Mouse (Mus musculus): ENCODE measurements at regions not wholly inside any gene's neighbourhood (a gene's known extent, or its start where the extent isn't known, plus 50 kb on each side); places are given as distances from the start of the nearest gene placed in this dataset.

GRCm38 (mm10) chr3:58318756-58319155 lies 95.8 kb upstream of the Tsc22d2 start:
- no peak for DNase-seq

- DNase-seq = no peak
These were observed 95.1 kb upstream of the Tsc22d2 start for GRCm38 (mm10) chr3:58319463-58319862.

DNA sequence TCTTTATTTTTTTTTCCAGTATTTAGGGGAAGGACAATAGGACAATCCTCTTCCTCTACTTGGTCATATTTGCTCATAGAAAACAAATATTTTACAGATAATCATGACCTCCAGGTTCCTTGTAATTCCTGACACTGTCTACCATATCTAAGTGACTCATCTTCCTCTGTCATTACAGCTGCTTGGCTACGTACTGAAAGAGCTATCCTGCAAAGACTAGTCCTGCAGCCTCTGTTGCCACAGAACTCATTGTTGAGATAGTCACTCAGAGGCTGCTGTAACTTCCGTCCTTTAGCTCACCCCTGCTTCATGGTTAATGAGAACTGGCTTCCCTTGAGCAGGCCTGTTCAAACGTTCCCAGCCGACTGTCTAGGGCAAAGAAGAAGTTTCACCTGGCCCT lies 93.7 kb upstream of the Tsc22d2 start:
- no peak for DNase-seq

DNA sequence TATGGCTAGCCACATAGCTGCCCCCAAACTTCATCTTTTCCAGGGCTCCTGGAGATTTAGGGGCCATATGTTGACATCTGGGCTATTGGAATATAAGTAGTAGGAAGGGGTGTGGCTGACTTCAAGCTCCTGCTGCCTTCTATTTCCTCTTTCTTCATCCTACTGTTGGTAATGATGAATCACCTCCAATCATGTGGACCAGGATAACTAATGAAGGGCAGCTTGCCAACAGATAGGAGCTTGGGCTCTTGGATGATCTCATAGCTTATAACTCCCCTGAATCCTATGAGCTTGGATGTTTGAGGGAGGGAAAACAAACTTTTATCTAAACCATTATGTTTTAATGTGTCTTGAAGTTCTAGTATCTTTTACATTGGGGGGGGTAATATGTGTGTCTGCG lies 92.2 kb upstream of the Tsc22d2 start:
- no peak for DNase-seq

GRCm38 (mm10) chr3:58327721-58328120 lies 86.8 kb upstream of the Tsc22d2 start:
- no peak for DNase-seq

GRCm38 (mm10) chr3:58330186-58330585 lies 84.3 kb upstream of the Tsc22d2 start:
- no peak for DNase-seq

DNA sequence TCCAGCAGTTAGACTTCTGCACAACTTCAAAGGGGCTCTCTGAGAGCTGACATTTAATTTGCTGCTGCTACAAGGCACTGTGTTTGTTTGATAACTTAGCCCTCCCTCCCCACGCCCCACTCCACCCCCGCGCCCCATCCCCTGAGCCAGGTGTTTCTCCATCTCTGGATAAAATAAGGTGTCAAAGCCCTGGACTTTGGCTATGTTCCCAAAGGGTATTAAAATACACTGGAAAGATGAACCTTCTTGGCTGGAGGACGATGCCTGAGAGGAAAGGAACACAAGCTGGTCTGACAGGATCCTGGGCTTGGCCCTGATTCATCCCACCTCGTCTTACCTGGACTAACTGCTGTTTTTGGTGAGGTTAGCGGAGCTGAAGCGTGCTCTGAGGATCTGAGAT lies 80.5 kb upstream of the Tsc22d2 start:
- DNase-seq = peak; percentile 12

DNA sequence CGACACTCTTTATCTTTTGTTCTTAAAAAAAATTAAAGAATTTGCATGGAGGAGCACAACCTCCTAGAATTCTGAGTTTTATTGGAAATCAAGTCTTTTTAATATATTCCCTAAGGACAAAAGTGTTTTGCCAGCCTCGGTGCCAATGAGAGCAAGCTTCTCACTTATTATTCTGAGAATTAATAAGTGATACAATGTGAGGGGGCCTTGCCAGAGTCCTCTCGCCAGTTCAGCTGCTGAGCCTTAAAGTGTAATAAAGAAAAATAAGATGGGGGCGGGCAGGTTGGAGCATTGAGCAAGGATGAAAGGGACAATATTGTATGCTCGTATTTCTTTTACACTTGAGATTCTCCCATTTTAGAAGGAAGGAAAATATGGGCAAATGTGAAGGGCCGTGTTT lies 79.2 kb upstream of the Tsc22d2 start:
- no peak for DNase-seq

DNA sequence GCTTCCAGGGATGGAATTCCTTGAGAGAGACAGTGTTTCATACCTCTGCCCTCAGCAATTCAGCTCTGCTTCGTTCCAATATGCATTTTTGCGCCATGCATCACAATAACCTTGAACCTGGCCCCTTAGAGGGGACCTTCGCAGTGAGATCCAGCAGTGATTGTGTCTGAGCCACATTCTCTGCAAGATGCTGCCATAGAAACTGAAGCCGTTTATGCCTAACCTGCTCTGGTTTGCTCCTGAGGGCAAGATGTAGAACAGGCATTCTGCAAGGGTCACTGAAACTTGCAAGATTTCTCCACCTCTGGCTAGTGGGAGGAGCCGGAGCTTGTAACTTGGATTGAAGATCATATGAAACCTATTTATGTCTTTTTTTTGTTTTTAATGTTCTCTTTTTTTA lies 78.4 kb upstream of the Tsc22d2 start:
- peak; percentile 23 for DNase-seq

DNA sequence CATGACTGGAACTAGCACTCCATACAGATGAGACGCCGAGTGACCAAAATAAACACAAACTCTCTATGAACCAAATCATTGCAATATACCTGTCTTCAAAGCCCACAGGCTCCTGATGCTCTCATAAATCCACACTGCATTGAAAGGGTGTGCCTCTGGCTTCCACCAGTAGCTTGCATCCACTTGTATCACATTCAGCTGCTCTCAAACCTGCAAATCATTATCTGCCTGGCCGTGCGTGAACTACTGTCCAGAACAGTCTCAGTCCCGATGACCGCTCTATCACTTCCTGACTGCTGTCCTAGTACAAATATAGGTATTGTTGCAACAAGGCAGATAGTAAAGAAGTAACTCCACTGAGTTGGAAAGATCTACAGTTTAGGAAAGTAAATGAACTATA lies 77.9 kb upstream of the Tsc22d2 start:
- no peak for DNase-seq

GRCm38 (mm10) chr3:58338976-58339375 lies 75.5 kb upstream of the Tsc22d2 start:
- DNase-seq = no peak

- DNase-seq = no peak
These were observed 72.4 kb upstream of the Tsc22d2 start for GRCm38 (mm10) chr3:58342096-58342495.

DNA sequence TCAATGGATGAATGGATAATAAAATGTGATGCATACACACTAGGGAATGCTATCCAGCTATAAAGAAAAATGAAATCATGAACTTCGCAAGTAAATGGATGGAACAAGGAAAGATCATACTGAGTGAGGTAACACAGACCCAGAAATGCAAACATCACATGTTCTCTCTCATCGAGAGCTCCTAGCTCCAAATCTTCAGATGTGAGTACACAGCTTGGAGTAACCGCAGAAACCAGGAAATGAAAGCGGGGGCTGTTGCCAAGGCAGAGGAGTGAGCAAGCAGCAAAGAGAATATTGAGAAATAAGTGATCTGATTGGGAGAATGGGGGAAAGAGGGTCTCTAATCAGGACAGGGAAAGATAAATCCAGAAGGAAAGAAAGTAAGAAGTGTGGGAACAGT lies 52.0 kb upstream of the Tsc22d2 start:
- no peak for DNase-seq

DNA sequence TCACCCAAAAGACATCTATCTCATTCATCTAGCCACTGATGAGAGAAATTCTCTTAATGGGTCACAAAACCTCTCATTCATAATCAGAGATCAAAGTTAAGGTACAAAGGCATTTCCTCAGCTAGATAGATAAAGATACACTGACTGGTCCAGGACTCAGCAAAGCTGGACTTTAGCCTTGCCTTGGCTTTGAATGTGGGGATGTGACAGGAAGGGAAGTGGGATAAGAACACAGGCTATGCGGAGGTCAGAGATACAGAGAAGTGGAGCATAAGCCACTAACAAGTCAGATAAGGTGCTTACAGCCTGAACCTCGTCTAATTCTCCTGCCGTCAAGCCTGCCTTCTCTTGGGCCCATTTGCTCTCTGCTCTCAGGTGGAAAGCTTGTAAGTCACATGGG lies 50.0 kb upstream of the Tsc22d2 start:
- DNase-seq = no peak

Data from embryo, embryonic 11 days (tissue).